Mouse (Mus musculus) gastrocnemius, adult 8-10 months (tissue): Measurements from ENCODE around the gene Nrxn2. TPM values are rescaled to one million over a fixed set of nuclear protein-coding genes. Genes with fewer than 3 reads are reported as not detected.
A peak's percentile ranks its signal among the peaks of the same experiment; 100 is the strongest.

Experiments used
- DNase-seq, 2 experiments: peaks; one replicate each; pipeline ENCODE4 v3.0.0; 2022; ENCODE audit warnings: low spot score in 2 of 2
- total RNA-seq, 4 experiments: library from RNA; stranded (reverse); gene quantifications; 2 replicates each; pipeline ENCODE4 v1.2.4; 2022

Nrxn2 gene
- total RNA-seq, 4 experiments from 2014 or later, result 0.31 to 1.8 (median 1.0) TPM

GRCm38 (mm10) chr19:6492124-6492523, 73.6 kb downstream of the Nrxn2 start:
- DNase-seq, result peak in 1 of 2 experiments; percentile 24

DNA sequence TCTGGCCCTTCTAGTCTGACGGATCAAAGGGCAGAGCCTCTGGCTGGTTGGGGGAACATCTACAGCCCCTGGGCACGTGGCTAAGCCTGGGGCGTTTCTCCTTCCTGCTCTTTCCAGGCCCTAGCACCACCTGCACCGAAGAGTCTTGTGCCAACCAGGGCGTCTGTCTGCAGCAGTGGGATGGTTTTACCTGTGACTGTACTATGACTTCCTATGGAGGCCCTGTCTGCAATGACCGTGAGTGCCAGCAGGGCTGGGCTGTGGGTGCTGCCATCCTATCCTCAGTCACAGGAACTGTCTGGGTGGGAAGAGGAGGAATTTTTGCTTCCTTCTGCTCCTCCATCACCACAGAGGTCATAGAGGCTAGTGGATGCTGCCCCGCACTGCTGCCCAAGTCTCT, 74.7 kb downstream of the Nrxn2 start:
- DNase-seq, result no peak

DNA sequence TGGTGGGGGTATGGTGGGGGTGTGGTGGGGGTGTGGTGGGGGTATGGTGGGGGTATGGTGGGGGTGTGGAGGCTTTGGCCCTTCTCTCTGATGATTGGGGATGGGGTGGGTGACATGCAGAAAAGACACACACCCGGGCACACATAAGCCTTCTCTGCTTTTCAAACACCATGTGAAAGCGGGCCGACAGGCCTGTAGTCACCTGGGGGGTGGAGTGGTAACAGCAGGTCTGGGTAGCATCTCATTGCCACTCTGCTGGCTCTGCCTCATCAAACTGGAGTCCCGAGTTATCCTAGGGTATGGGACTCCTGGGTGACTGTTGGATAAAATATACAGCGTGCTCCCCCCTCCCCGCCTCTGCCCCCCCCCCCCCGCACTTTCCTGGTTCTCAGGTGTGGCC, 75.5 kb downstream of the Nrxn2 start:
- DNase-seq, result no peak

DNA sequence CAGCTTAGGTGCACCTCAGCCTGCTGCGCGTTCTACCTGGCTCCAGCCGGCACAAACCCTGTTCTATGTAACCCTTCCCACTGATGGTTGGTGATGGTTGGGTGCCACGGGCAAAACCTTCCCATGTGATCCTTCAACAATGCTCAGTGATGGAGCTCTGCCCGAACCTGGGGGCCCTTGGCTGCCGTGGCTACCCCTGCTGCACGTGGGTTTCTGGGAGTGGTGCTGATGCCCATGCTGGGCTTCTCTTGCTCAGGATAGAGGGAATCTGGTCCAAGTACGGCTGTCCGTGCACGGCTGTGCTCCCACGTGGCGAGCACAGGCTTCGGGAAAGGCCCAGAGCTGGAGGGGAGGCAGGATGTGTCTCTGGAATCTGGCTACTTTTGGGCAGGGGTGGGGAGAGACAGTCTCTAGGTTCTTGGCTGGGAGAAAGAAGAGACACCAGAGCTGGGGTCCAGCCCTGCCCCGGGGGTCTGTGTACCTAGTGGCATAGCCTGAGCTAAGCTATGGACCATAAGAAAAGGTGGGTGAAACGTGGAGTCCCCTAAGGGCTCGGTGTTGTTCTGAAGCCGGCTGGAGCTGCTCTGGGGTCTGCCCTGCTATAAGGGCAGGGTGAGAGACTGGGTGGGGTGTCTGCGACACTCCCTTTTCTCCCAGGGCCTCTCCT, 76.1 kb downstream of the Nrxn2 start:
- DNase-seq, result no peak

DNA sequence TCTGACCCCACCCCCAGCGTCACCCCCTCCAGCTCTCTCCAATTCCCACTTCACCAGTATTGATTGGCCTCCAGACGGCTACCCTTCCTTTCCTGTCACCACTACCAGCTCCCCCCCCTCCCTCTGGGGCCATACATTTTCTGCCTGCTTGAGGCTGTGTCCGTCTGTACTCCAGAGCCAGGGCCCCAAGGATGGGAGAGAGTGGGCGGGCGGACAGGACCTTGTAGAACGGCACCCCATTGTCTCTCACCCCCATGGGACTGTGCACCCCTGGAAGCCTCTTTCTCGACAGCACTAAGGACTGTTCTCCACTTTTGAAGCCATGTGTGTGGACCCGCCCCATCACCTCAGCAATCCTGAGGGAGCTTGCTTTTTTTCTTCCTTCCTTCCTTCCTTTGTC, 77.2 kb downstream of the Nrxn2 start:
- DNase-seq, result no peak

GRCm38 (mm10) chr19:6496462-6497149, 78.1 kb downstream of the Nrxn2 start:
- DNase-seq, result no peak

- DNase-seq, result no peak
Observed at GRCm38 (mm10) chr19:6497150-6497801, 78.7 kb downstream of the Nrxn2 start.

DNA sequence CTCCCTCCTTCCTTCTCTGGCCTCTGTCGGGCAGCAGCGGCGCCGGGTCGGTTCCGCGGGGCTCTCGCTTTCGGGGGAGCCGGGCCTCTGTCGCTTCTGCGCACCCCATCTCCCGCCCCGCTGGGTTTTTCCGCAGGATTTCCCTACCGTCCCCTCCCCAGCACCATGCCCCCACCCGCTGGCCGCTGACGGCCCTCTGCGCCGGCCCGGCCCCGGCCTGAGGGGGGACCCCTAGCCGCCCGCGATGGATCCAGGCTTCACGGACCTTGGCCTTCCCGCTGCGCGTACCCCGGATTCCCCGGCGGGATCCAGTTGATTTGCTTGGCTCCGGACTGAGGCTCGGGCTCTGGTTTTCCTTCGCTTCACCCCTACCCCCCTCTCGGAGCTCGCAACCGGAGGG, 79.3 kb downstream of the Nrxn2 start:
- no peak for DNase-seq

DNA sequence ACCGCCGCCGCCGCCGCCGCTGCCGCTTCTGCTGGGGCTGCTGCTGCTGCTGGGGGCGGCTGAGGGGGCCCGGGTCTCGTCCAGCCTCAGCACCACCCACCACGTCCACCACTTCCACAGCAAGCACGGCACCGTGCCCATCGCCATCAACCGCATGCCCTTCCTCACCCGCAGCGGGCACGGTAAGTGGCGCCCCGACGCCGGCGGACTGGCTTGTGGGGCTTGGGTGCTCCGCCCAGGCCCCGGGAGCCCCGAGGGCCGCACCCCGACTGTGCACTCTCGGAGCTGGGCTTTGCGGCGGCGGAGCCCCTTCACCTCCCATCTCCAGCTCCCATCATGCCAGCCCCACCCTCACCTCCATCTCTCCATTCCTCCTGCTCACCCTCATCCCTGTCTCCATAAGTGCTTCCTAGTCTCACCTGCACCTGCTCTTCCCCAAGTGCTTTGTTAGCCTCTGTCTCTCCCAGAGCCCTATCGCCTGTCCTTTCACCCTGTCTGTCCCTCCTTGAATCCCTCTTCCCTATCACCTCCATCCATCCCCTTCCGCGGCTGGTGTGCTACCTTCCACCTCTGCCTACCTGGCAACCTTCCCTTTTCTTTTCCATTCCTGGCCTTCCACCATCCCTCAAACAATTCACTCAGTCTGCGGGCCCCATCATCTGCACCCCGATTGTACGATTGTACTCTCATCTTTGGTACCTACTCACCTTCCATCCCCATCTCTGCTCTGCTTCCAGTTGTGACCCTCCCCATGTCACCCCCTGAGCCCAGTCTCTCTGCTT, 80.0 kb downstream of the Nrxn2 start:
- no peak for DNase-seq

DNA sequence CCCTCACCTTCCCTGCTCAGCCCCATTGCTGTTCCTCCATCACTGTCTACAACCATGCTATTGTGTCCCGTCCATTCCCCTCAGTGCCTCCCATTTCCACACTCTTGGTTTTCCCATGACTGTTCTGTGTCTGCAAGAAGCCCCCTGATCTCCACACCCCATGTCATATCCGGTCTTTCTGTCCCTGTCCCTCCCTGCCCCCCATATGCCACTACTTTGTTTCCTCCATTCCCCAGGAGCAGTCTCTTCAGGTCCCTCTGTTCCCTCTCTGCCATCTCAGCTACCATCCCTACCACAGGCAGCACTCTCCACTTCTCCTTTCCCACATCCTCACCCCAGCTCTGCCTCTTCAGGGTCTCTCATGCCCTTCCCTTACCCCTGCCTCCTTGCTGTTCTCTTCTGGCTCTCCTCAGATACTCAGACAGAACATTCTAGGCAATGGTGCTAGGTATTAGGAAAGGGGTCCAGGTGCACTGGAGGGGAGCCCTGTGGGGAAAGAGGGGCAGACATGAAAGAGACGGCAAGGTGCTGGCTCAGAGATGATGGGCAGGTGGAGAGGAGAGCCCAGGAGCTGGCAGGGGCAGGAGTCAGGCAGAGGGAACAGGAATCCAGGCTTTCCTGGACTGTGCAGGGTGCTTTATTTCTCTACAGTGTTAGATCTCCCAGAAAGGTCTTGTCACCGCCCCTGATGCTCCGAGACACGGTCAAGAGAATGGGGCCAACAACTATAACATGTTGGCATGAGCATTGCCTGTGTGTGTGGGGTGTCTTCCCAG, 81.5 kb downstream of the Nrxn2 start:
- no peak for DNase-seq

DNA sequence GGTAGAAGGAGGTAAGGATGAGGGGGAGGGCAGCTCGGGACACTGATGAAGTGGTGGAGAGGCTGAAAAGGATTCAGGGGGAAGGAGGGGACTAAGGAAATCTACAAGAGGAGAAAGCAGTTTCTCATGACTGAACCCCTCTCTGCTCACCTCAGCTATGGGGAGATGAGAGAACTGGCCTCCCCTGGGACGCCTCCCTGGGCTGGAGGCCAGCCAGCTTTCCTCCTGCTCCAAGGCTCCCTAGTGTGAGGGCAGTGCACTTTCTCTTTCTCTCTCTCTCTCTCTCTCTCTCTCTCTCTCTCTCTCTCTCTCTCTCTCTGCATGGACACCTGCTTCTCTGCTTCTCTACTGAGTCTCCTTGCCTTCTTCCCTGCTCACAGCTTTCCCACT, 82.1 kb downstream of the Nrxn2 start:
- DNase-seq, result no peak

- DNase-seq, result peak in 1 of 2 experiments; percentile 26
Observed at GRCm38 (mm10) chr19:6502035-6502541, 83.6 kb downstream of the Nrxn2 start.

GRCm38 (mm10) chr19:6502543-6503319, 84.2 kb downstream of the Nrxn2 start:
- no peak for DNase-seq

- no peak for DNase-seq
Observed at GRCm38 (mm10) chr19:6503926-6504655, 85.6 kb downstream of the Nrxn2 start.

DNA sequence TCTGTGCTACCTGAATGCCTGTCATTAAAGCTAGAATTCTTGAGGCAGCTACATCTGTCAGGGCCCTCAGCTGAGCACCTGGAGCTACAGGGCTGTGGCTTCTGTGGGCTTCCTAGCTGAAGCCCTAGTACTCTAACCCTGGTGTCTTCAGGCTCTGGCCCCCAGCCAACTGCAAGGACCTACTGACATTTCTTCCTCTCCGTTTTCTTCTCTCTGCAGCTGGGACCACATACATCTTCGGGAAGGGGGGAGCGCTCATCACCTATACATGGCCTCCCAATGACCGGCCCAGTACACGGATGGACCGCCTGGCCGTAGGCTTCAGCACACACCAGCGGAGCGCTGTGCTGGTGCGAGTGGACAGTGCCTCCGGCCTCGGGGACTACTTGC, 86.1 kb downstream of the Nrxn2 start:
- no peak for DNase-seq

DNA sequence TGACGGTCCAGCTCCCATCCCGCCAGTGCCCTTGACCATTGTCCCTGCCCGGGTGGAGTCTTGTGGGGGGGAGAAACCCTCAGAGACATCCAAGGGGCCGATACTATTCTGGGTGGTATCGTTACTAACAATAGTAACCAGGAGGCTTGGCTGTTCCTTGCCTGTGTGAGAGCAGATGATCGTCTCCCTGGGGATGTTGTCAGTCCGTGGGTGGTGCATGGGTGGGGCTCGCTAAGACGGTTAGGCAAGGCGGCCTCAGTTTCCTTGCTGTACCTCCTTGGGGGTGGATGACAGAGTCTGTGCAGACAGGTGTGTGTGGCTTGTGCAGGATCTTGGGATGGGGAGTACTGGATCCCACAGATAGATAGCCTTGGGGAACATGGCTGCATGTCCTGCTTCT, 88.9 kb downstream of the Nrxn2 start:
- no peak for DNase-seq

DNA sequence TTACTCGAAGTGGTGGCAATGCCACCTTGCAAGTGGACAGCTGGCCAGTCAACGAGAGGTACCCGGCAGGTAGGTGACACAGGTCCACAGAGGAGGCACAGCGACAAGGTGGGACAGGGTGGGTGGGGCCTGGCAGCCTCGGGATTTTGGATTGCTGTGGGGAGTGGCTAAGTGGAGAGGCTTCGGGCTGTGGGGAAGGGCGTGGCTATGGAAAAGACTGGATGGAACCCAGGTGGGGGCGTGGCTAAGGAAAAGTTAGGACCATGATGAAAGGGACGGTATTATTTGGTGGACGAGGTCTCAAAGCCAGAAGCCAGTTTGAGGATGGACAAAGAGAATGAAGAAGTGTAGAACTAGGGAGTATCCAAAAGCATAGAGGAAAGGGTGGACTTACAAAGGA, 91.3 kb downstream of the Nrxn2 start:
- no peak for DNase-seq

DNA sequence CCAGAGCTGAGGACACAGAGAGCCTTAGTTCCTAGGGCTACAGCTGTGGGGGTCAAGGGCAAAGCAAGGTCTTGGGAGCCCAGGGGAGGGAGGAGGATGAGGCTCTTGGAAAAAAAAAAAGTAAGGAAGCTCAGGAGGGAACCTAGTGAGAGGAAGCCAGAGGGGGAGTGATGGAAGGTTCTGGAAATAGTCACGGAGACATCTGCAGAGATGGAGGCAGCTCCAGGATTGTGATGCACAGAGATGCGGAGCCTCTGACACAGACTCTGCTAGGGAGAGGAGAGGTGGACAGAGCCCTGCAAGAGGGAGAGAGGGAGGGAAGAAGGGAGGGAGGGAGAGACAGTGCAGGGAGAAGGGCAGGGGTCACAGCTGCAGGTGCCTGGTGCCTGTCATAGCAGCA, 92.0 kb downstream of the Nrxn2 start:
- DNase-seq, result no peak

DNA sequence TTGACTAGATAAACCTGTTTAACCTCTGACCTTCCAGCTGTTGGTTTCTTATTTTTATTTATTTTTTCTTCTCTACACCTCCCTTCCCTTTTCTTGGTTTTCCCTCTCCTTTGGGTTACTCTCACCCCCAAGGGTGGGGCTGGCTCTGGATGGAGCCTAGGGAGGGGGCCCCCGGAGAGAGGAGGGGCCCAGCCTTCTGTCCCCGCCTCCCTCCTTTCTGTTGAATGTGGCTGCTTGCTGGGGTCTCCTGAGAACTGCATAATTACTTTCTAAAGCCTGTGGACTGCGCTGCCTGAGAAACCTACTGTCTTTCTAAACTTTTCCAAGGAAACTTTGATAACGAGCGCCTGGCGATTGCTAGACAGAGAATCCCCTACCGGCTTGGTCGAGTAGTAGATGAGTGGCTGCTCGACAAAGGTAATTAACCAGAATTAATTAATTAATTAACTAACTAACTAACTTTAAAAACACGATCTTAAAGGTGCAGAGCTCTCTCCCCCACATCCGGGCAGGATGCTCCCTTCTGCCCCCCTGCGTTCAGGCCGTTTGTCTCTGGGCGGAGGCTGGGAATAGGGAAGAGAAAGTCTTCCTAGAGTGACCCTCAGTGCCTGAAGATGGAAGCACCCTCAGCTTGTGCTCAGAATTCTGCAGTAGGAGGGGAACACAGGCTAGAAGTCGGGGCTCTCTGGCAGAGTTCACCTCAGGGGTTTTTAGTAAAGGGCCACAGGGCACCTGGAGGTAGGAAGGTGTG, 95.0 kb downstream of the Nrxn2 start:
- no peak for DNase-seq
